Mouse (Mus musculus): ENCODE results near the gene Zhx3.

Gene Zhx3

GRCm38 (mm10) chr2:160804794-160805527 lies 67.8 kb downstream of the Zhx3 start:
- no peak for DNase-seq (ENCODE audit: low spot score in 2 of 2)

GRCm38 (mm10) chr2:160802326-160802725 lies 70.5 kb downstream of the Zhx3 start:
- no peak for DNase-seq (ENCODE audit: low spot score in 2 of 2)

- DNase-seq (ENCODE audit: low spot score in 2 of 2) = peak in 1 of 2 experiments; percentile 7
Observed at GRCm38 (mm10) chr2:160800967-160801366, 71.8 kb downstream of the Zhx3 start.

GRCm38 (mm10) chr2:160798206-160798605 lies 74.6 kb downstream of the Zhx3 start:
- DNase-seq (ENCODE audit: low spot score in 2 of 2) = no peak

GRCm38 (mm10) chr2:160796973-160797372 lies 75.8 kb downstream of the Zhx3 start:
- DNase-seq (ENCODE audit: low spot score in 2 of 2) = peak; percentile 82 to 86

- DNase-seq (ENCODE audit: low spot score in 2 of 2) = no peak
Observed at GRCm38 (mm10) chr2:160793117-160793516, 79.7 kb downstream of the Zhx3 start.

- DNase-seq (ENCODE audit: low spot score in 2 of 2) = no peak
Observed at GRCm38 (mm10) chr2:160789741-160790140, 83.1 kb downstream of the Zhx3 start.

GRCm38 (mm10) chr2:160789046-160789445 lies 83.8 kb downstream of the Zhx3 start:
- DNase-seq (ENCODE audit: low spot score in 2 of 2) = no peak

GRCm38 (mm10) chr2:160786333-160786732 lies 86.5 kb downstream of the Zhx3 start:
- DNase-seq (ENCODE audit: low spot score in 2 of 2) = peak; percentile 63 to 67

GRCm38 (mm10) chr2:160780834-160781219 lies 92.0 kb downstream of the Zhx3 start:
- DNase-seq (ENCODE audit: low spot score in 2 of 2) = no peak

- DNase-seq (ENCODE audit: low spot score in 2 of 2) = peak in 1 of 2 experiments; percentile 30
Observed at GRCm38 (mm10) chr2:160780154-160780833, 92.5 kb downstream of the Zhx3 start.

- DNase-seq (ENCODE audit: low spot score in 2 of 2) = no peak
Observed at GRCm38 (mm10) chr2:160778034-160778433, 94.8 kb downstream of the Zhx3 start.

GRCm38 (mm10) chr2:160771325-160772276 lies 101.2 kb downstream of the Zhx3 start:
- DNase-seq (ENCODE audit: low spot score in 2 of 2) = no peak

GRCm38 (mm10) chr2:160770871-160771270 lies 101.9 kb downstream of the Zhx3 start:
- DNase-seq (ENCODE audit: low spot score in 2 of 2) = no peak

- DNase-seq (ENCODE audit: low spot score in 2 of 2) = no peak
Observed at GRCm38 (mm10) chr2:160770409-160770808, 102.4 kb downstream of the Zhx3 start.

- DNase-seq (ENCODE audit: low spot score in 2 of 2) = no peak
Observed at GRCm38 (mm10) chr2:160768997-160769396, 103.8 kb downstream of the Zhx3 start.

- DNase-seq (ENCODE audit: low spot score in 2 of 2) = no peak
Observed at GRCm38 (mm10) chr2:160768097-160768695, 104.6 kb downstream of the Zhx3 start.

GRCm38 (mm10) chr2:160767201-160767600 lies 105.6 kb downstream of the Zhx3 start:
- no peak for DNase-seq (ENCODE audit: low spot score in 2 of 2)

- peak in 1 of 2 experiments; percentile 51 for DNase-seq (ENCODE audit: low spot score in 2 of 2)
Observed at GRCm38 (mm10) chr2:160766371-160766771, 106.4 kb downstream of the Zhx3 start.

GRCm38 (mm10) chr2:160765096-160765495 lies 107.7 kb downstream of the Zhx3 start:
- no peak for DNase-seq (ENCODE audit: low spot score in 2 of 2)

GRCm38 (mm10) chr2:160764386-160764785 lies 108.4 kb downstream of the Zhx3 start:
- DNase-seq (ENCODE audit: low spot score in 2 of 2) = no peak

GRCm38 (mm10) chr2:160763816-160764215 lies 109.0 kb downstream of the Zhx3 start:
- no peak for DNase-seq (ENCODE audit: low spot score in 2 of 2)
